Mouse (Mus musculus): ENCODE measurements around the gene Ppp1r3e. TPM values are rescaled to one million over a fixed set of nuclear protein-coding genes. Genes with fewer than 3 reads are reported as not detected.

The Ppp1r3e gene
- polyA plus RNA-seq, 1 experiment from 2014 or later: 1.1 TPM

- 2% methylated on average over 36 of the region's 36 CpGs for WGBS
- no peaks in the 10 kb centered on the region for H3K9me3 ChIP-seq
- ATAC-seq (ENCODE audit: extremely low read depth, insufficient number of reproducible peaks, low FRiP score, low TSS enrichment): no peak
Observed at GRCm38 (mm10) chr14:54875844-54876538, 1.4 kb downstream of the Ppp1r3e start.

DNA sequence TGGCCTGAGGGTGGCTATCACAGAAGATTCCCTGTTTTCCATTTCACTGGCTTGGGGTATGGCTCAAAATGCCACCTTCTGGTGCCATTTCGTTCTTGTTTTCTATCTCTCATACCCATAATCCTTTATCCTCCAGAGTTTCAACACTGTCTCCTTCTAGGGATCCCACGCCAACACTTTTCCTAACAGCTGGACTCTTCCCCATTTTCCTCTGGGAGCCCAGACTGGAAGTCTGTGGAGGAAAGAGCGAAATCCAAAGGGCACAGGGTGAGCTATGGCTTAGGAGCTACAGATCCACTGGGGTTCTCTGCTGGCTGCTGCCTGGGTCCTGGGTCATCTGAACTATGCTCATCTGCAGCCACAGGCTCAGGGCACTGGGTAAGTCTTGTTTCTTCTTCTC is 3.2 kb downstream of the Ppp1r3e start:
- peaks cover 8% of the 10 kb centered on the region; the same call in 1 of the 2 replicates for H3K27me3 ChIP-seq (replicated peaks)
- H3K9ac ChIP-seq: no peak overlapping the region
- H3K4me3 ChIP-seq: no peak overlapping the region
- no peaks in the 10 kb centered on the region for H3K9me3 ChIP-seq
- H3K27ac ChIP-seq (replicated peaks): no peak overlapping the region
- WGBS: 83% methylated on average over 3 of the region's 3 CpGs
- no peak overlapping the region for H3K4me2 ChIP-seq
- no peaks in the 10 kb centered on the region for H3K36me3 ChIP-seq
- ATAC-seq (ENCODE audit: extremely low read depth, insufficient number of reproducible peaks, low FRiP score, low TSS enrichment): no peak
- H3K4me1 ChIP-seq: peaks cover 17% of the 10 kb centered on the region

More at GRCm38 (mm10) chr14:54875844-54876538, 1.4 kb downstream of the Ppp1r3e start:
- Histone ChIP-seq H3K4me1 (peaks cover 17% of the 10 kb centered on the region), H3K9ac (peak overlapping the region; percentile 83), H3K4me3 (peak overlapping the region; percentile 66), H3K27ac (replicated peaks) (peak overlapping the region; percentile 83), H3K4me2 (peak overlapping the region; percentile 99), H3K27me3 (replicated peaks) (peaks cover 8% of the 10 kb centered on the region; the same call in 1 of the 2 replicates), H3K36me3 (no peaks in the 10 kb centered on the region)

DNA sequence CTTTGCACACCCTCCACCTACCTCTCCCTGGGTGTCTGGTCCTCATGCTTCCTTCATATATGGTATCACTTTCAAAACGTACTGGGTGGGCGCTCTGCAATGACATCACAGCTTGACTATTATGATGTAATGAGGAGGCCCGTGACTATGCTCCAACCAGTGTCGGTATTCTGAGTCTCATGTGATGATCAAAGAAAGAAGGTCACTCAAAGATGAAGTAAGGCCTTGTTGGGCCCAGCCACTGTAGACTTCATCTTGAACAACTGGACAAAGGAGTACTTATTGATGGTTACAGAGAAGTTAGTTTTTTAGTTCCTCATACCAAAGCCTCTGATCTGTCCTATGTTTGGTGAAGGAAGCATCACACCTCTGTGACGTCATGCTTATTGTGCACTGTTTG is 6.5 kb downstream of the Ppp1r3e start, which contains the start of gene Homez:
TSS of gene Homez (minus strand) at position 101 of the 400 bp plus-strand sequence.
- 78% methylated on average over 5 of the region's 5 CpGs for WGBS
- no peak for ATAC-seq (ENCODE audit: extremely low read depth, insufficient number of reproducible peaks, low FRiP score, low TSS enrichment)
- H3K9ac ChIP-seq: no peak within 1 kb of the TSS

DNA sequence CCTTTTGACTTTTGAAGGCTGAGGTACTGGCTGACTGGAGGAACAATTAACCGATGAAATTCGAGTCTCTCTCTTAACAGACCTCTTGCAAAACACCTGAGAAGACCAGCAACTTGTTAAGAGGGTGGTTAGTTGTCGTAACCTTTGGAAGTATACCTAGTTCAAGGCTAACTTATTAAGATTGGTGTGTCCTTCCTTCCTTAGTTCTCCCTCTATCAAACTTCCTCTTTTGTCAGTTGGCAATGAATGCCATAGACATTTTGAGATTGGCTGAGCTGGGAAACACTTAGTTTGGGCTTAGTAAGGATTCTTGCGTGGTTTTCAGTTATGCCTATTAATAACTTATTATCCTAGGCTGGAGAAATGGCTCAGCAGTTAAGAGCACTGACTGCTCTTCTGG is 9.3 kb downstream of the Ppp1r3e start:
- Histone ChIP-seq H3K36me3 (no peaks in the 10 kb centered on the region), H3K9me3 (no peaks in the 10 kb centered on the region)
- 80% methylated on average over 4 of the region's 4 CpGs for WGBS

More for the DNA sequence above, 6.5 kb downstream of the Ppp1r3e start, which contains the start of gene Homez:
- no peaks in the 10 kb centered on the region for H3K9me3 ChIP-seq
- peaks cover 6% of the 10 kb centered on the region for H3K4me1 ChIP-seq
- H3K27me3 ChIP-seq (replicated peaks): peaks cover 3% of the 10 kb centered on the region; the same call in 1 of the 2 replicates
- no peak within 1 kb of the TSS for H3K4me2 ChIP-seq
- H3K4me3 ChIP-seq: no peak within 1 kb of the TSS
- no peaks in the 10 kb centered on the region for H3K36me3 ChIP-seq
- H3K27ac ChIP-seq (replicated peaks): no peak within 1 kb of the TSS

GRCm38 (mm10) chr14:54866936-54867335 is 10.4 kb downstream of the Ppp1r3e start:
- H3K9ac ChIP-seq: no peak overlapping the region
- peaks cover 9% of the 10 kb centered on the region for H3K4me1 ChIP-seq
- ATAC-seq (ENCODE audit: extremely low read depth, insufficient number of reproducible peaks, low FRiP score, low TSS enrichment): no peak
- no peak overlapping the region for H3K4me3 ChIP-seq
- WGBS: 53% methylated on average over 5 of the region's 5 CpGs
- no peaks in the 10 kb centered on the region; the same call in 1 of the 2 replicates for H3K27me3 ChIP-seq (replicated peaks)
- no peak overlapping the region for H3K27ac ChIP-seq (replicated peaks)
- no peaks in the 10 kb centered on the region for H3K36me3 ChIP-seq
- H3K4me2 ChIP-seq: no peak overlapping the region
- H3K9me3 ChIP-seq: no peaks in the 10 kb centered on the region

More for the DNA sequence above, 9.3 kb downstream of the Ppp1r3e start:
- ATAC-seq (ENCODE audit: extremely low read depth, insufficient number of reproducible peaks, low FRiP score, low TSS enrichment): no peak
- Histone ChIP-seq H3K4me1 (peaks cover 7% of the 10 kb centered on the region), H3K9ac (no peak overlapping the region), H3K4me3 (no peak overlapping the region), H3K4me2 (no peak overlapping the region), H3K27ac (replicated peaks) (no peak overlapping the region), H3K27me3 (replicated peaks) (no peaks in the 10 kb centered on the region; the same call in 1 of the 2 replicates)

GRCm38 (mm10) chr14:54866268-54866667 is 11.1 kb downstream of the Ppp1r3e start:
- Histone ChIP-seq H3K27me3 (replicated peaks) (no peaks in the 10 kb centered on the region; the same call in 1 of the 2 replicates), H3K4me3 (no peak overlapping the region), H3K9me3 (no peaks in the 10 kb centered on the region), H3K4me1 (peaks cover 9% of the 10 kb centered on the region), H3K36me3 (no peaks in the 10 kb centered on the region), H3K9ac (no peak overlapping the region), H3K27ac (replicated peaks) (no peak overlapping the region), H3K4me2 (no peak overlapping the region)
- 54% methylated on average over 3 of the region's 3 CpGs for WGBS
- no peak for ATAC-seq (ENCODE audit: extremely low read depth, insufficient number of reproducible peaks, low FRiP score, low TSS enrichment)

- 68% methylated on average over 5 of the region's 5 CpGs for WGBS
- no peak for ATAC-seq (ENCODE audit: extremely low read depth, insufficient number of reproducible peaks, low FRiP score, low TSS enrichment)
Observed at GRCm38 (mm10) chr14:54865626-54866025, 11.7 kb downstream of the Ppp1r3e start.

DNA sequence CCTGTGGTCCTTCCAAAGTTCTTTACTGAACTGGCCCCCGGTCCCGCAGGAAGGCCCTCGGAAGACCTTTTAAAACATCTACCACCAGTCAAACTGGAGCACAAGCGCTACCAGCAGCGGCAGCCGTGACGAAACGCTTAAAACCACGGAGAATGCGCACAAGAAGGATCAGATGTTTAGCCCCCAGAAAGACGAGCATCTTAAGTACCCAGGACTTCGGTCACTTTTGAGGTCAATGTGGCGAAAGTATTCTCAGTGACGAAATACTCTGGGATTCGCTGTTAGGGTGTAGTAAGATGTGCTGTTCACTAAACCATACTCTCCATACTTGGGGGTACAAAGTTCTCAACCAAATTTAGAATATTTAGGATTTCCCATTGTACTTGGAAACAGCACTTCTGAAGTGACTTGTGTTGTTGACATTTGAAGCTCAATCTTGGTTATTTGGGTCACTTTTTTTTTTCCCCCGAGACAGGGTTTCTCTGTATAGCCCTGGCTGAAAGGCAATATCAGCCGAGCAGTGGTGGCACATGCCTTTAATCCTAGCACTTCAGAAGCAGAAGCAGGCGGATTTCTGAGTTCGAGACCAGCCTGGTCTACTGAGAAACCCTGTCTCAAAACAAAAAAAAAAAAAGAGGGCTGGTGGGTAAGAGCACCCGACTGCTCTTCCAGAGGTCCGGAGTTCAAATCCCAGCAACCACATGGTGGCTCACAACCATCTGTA is 12.9 kb downstream of the Ppp1r3e start:
- H3K4me3 ChIP-seq: peak overlapping the region; percentile 81
- 16% methylated on average over 21 of the region's 21 CpGs for WGBS
- H3K36me3 ChIP-seq: no peaks in the 10 kb centered on the region
- no peaks in the 10 kb centered on the region; the same call in 1 of the 2 replicates for H3K27me3 ChIP-seq (replicated peaks)
- H3K27ac ChIP-seq (replicated peaks): peak overlapping the region; percentile 77
- ATAC-seq (ENCODE audit: extremely low read depth, insufficient number of reproducible peaks, low FRiP score, low TSS enrichment): no peak
- no peaks in the 10 kb centered on the region for H3K9me3 ChIP-seq
- peaks cover 9% of the 10 kb centered on the region for H3K4me1 ChIP-seq
- peak overlapping the region; percentile 78 for H3K4me2 ChIP-seq
- peak overlapping the region; percentile 84 for H3K9ac ChIP-seq

More at GRCm38 (mm10) chr14:54865626-54866025, 11.7 kb downstream of the Ppp1r3e start:
- Histone ChIP-seq H3K27ac (replicated peaks) (no peak overlapping the region), H3K4me3 (no peak overlapping the region), H3K27me3 (replicated peaks) (no peaks in the 10 kb centered on the region; the same call in 1 of the 2 replicates), H3K4me2 (no peak overlapping the region), H3K4me1 (peaks cover 9% of the 10 kb centered on the region), H3K9ac (no peak overlapping the region), H3K9me3 (no peaks in the 10 kb centered on the region), H3K36me3 (no peaks in the 10 kb centered on the region)

GRCm38 (mm10) chr14:54863501-54864312 is 13.6 kb downstream of the Ppp1r3e start:
- Histone ChIP-seq H3K27me3 (replicated peaks) (no peaks in the 10 kb centered on the region; the same call in 1 of the 2 replicates), H3K4me1 (peaks cover 9% of the 10 kb centered on the region), H3K27ac (replicated peaks) (peak overlapping the region; percentile 77), H3K4me3 (peak overlapping the region; percentile 81), H3K9ac (peak overlapping the region; percentile 91), H3K4me2 (peak overlapping the region; percentile 78), H3K9me3 (no peaks in the 10 kb centered on the region), H3K36me3 (no peaks in the 10 kb centered on the region)
- ATAC-seq (ENCODE audit: extremely low read depth, insufficient number of reproducible peaks, low FRiP score, low TSS enrichment): peak; percentile 100
- under 1% methylated on average over 50 of the region's 56 CpGs for WGBS

GRCm38 (mm10) chr14:54860511-54860910 is 16.8 kb downstream of the Ppp1r3e start:
- WGBS: 41% methylated on average over 2 of the region's 2 CpGs
- no peaks in the 10 kb centered on the region for H3K27me3 ChIP-seq (replicated peaks)
- peaks cover 9% of the 10 kb centered on the region for H3K4me1 ChIP-seq
- no peak overlapping the region for H3K4me3 ChIP-seq
- no peak for ATAC-seq (ENCODE audit: extremely low read depth, insufficient number of reproducible peaks, low FRiP score, low TSS enrichment)
- no peak overlapping the region for H3K4me2 ChIP-seq
- peaks cover 25% of the 10 kb centered on the region for H3K36me3 ChIP-seq
- H3K27ac ChIP-seq (replicated peaks): no peak overlapping the region
- H3K9me3 ChIP-seq: no peaks in the 10 kb centered on the region
- H3K9ac ChIP-seq: no peak overlapping the region

- Histone ChIP-seq H3K36me3 (peaks cover 32% of the 10 kb centered on the region), H3K4me3 (no peak overlapping the region), H3K27me3 (replicated peaks) (no peaks in the 10 kb centered on the region), H3K4me2 (no peak overlapping the region), H3K27ac (replicated peaks) (no peak overlapping the region), H3K9ac (no peak overlapping the region), H3K4me1 (peaks cover under 1% of the 10 kb centered on the region; the same call in 1 of the 2 replicates), H3K9me3 (no peaks in the 10 kb centered on the region)
- whole genome bisulfite sequencing: 76% methylated on average over 9 of the region's 9 CpGs
- ATAC-seq (ENCODE audit: extremely low read depth, insufficient number of reproducible peaks, low FRiP score, low TSS enrichment): no peak
Observed at GRCm38 (mm10) chr14:54857891-54858290, 19.5 kb downstream of the Ppp1r3e start.
